Mouse (Mus musculus): ENCODE measurements around the gene Mdm4.

DNA sequence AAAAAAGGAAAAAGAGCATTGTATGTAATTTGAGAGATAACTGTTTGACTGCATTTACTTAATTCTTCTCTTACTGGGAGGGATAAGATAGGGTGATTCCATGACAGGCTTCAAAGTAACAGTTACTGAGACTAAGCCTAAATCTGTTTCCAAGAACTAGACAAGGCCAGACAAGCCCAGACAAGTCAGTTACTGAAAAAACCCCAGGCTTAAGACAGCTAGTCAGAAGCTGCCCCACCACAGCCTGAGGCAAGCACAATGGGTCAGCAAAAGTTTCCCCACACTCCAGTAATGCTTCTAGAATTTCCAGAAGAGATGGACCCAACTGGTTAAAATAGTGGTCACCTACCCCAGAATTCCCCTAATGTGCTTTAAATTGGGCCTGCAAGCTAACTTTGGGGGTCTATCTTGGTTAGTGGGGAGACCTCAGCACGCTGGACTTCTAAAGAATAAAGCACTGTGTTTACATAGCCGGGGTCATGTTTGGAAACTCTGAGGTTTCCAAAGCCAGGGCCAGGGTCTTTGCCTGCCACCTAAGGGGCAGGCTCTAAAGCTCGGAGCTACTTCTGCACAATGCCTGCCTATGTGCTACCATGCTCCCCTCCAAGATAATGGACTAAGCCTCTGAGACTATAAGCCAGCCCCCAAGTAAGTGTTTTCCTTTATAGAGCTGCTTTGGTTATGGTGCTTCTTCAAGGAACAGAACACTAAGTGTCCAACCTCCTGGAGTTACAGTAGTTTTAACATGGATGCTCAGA is 10.0 kb downstream of the Mdm4 start:
- TF ChIP-seq CTCF (IDR thresholded peaks at IDR 0.05): no peak
- TF ChIP-seq POLR2A (IDR thresholded peaks at IDR 0.05; ENCODE audit: insufficient read depth, low read depth, low read length): no peak
